ENCODE assay signal across 8 mouse cellular contexts in the genomic region with DNA sequence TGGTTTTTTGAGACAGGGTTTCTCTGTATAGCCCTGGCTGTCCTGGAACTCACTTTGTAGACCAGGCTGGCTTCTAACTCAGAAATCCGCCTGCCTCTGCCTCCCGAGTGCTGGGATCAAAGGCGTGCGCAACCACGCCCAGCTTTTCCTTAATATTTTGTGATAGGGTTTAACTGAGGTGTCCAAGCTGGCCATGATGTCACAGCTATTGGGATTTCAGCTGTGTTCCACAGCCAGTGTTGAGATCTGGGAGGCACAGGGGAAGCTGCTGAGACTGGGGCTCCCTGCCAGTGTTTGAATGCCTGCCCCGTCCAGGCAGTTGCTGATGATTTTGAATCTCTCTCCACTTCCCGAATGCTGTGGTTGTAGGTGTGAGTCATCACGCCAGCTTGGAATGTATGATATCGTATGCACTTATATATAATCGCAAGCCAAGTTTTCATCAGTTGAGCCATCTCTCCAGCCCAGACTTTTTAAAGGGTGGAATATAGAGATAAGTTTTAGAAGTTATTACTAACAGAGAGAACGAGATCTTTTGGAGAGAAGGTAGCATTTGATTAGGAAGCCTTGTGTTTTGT. TPM values are rescaled to one million over a fixed set of nuclear protein-coding genes. Genes with fewer than 3 reads are reported as not detected.
DNase-seq lines count a peak whose midpoint lies in the region; ATAC-seq lines count a peak whose summit lies in the region.

No protein-coding gene starts in this region.

- DNase-seq in layer of hippocampus, adult 9-11 months: peak; percentile 21
- no peak for DNase-seq in layer of hippocampus, postnatal 25 days (ENCODE audit: extremely low spot score in 1 of 2, low spot score in 1 of 2)
- DNase-seq in c-Kit-positive CD71-positive TER-119-negative erythroid progenitor cells, embryonic 14.5 days (ENCODE audit: low read depth): peak; percentile 67
- DNase-seq in heart, postnatal 4 days: peak; percentile 59
- peak; percentile 51 to 54 for DNase-seq in right cerebral cortex, adult 2 months (ENCODE audit: low spot score in 2 of 2)
- no peak for DNase-seq in spleen, postnatal 4 days (ENCODE audit: low spot score in 2 of 2)

- no peak for ATAC-seq in monocyte, adult 5-6 weeks (replicated peaks; ENCODE audit: insufficient number of reproducible peaks, low FRiP score, low TSS enrichment, poor library complexity, severe bottlenecking)
- ATAC-seq in activated CD4-positive, CD25-positive, alpha-beta regulatory T cell, adult 4 months: no peak

RNA-seq across cellular contexts. Expression of a gene that starts 27.4 kb away (rescaled TPM):
- 10 to 100 TPM; 46.4 to 51.4 TPM for total RNA-seq in layer of hippocampus, postnatal 25 days (2021)
- total RNA-seq in heart, postnatal 4 days (2021): 10 to 100 TPM; 33.9 to 34.2 TPM
- 9.8 to 18.5 TPM (median 11.9 TPM) in 3 replicates for total RNA-seq in monocyte, adult 5-6 weeks (2017)
- 10 to 100 TPM; 19.7 to 21.8 TPM for polyA plus RNA-seq in activated CD4-positive, CD25-positive, alpha-beta regulatory T cell, adult 4 months (2017; shearing (Covaris generic))

RNA-seq across cellular contexts. Expression of a gene that starts 55.8 kb away (rescaled TPM):
- total RNA-seq in layer of hippocampus, postnatal 25 days (2021): 10 to 100 TPM; 39.1 to 44.3 TPM
- 10 to 100 TPM; 77.0 to 77.8 TPM for total RNA-seq in heart, postnatal 4 days (2021)
- 4.8 to 10.8 TPM (median 4.9 TPM) in 3 replicates for total RNA-seq in monocyte, adult 5-6 weeks (2017)
- polyA plus RNA-seq in activated CD4-positive, CD25-positive, alpha-beta regulatory T cell, adult 4 months (2017; shearing (Covaris generic)): not detected

Comparison
In these comparisons a context has a peak if more than half of its experiments do, and no peak if none do; other contexts are left out.
1. DNase-seq: peak in layer of hippocampus, adult 9-11 months (single experiment), c-Kit-positive CD71-positive TER-119-negative erythroid progenitor cells, embryonic 14.5 days (single experiment), heart, postnatal 4 days (single experiment) and right cerebral cortex, adult 2 months (2 of 2); none in layer of hippocampus, postnatal 25 days (0 of 2) and spleen, postnatal 4 days (0 of 2).